Mouse (Mus musculus): Measurements from ENCODE around the gene Epm2aip1. TPM values are rescaled to one million over a fixed set of nuclear protein-coding genes. Genes with fewer than 3 reads are reported as not detected.

Epm2aip1 gene
- polyA plus RNA-seq, 1 experiment from 2014 or later, result 60.5 TPM

- peaks cover 30% of the 10 kb centered on the region for H3K4me1 ChIP-seq (ENCODE audit: control insufficient read depth, insufficient read depth, low read length)
- H3K9ac ChIP-seq (ENCODE audit: low read length), result no peak overlapping the region
- H3K36me3 ChIP-seq (ENCODE audit: control insufficient read depth, insufficient read depth, low read length), result peaks cover 35% of the 10 kb centered on the region
- peak overlapping the region; percentile 91 for H3K4me2 ChIP-seq (ENCODE audit: low read length)
- DNase-seq (ENCODE audit: low spot score) (no peak), ATAC-seq (no peak)
- H3K9me3 ChIP-seq (replicated peaks; ENCODE audit: control insufficient read depth, low read length), result no peaks in the 10 kb centered on the region
- no peaks in the 10 kb centered on the region for H3K27me3 ChIP-seq (replicated peaks; ENCODE audit: control insufficient read depth, insufficient read depth, low read length)
- no peak overlapping the region for H3K4me3 ChIP-seq (ENCODE audit: low read depth, low read length)
- no peak overlapping the region for H3K27ac ChIP-seq (ENCODE audit: low read depth, low read length)
- WGBS, result 91% methylated on average over 1 of the region's 1 CpGs
Measured at GRCm38 (mm10) chr9:111273958-111274357, 2.2 kb downstream of the Epm2aip1 start.

GRCm38 (mm10) chr9:111275156-111275555 is 3.4 kb downstream of the Epm2aip1 start:
- Histone ChIP-seq H3K27me3 (replicated peaks; ENCODE audit: control insufficient read depth, insufficient read depth, low read length) (no peaks in the 10 kb centered on the region), H3K4me3 (ENCODE audit: low read depth, low read length) (no peak overlapping the region), H3K9ac (ENCODE audit: low read length) (no peak overlapping the region), H3K27ac (ENCODE audit: low read depth, low read length) (no peak overlapping the region), H3K9me3 (replicated peaks; ENCODE audit: control insufficient read depth, low read length) (no peaks in the 10 kb centered on the region), H3K4me1 (ENCODE audit: control insufficient read depth, insufficient read depth, low read length) (peaks cover 30% of the 10 kb centered on the region), H3K4me2 (ENCODE audit: low read length) (peak overlapping the region; percentile 34), H3K36me3 (ENCODE audit: control insufficient read depth, insufficient read depth, low read length) (peaks cover 44% of the 10 kb centered on the region)
- ATAC-seq (no peak), DNase-seq (ENCODE audit: low spot score) (no peak)
- WGBS, result 63% methylated on average over 1 of the region's 1 CpGs

DNA sequence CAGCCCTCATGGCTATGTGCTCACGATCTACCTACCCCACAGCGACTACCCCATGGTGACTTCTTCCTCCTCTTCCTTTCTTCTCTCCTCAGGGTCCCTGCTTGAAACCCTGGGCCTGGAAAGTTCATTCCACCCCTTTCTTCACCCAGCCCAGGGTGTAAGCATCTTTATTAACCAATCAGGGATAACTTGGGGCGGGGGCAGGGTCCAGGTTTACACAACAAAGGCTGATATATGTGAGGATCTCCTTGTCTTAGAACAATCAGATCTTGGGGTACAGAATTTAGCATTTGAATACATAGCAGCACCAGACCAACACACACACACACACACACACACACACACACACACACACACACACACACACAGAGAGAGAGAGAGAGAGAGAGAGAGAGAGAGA is 13.3 kb downstream of the Epm2aip1 start:
- WGBS, result 35% methylated on average over 3 of the region's 3 CpGs
- H3K27ac ChIP-seq (ENCODE audit: low read depth, low read length), result no peak overlapping the region
- ATAC-seq (no peak), DNase-seq (ENCODE audit: low spot score) (no peak)
- H3K36me3 ChIP-seq (ENCODE audit: control insufficient read depth, insufficient read depth, low read length), result no peaks in the 10 kb centered on the region
- no peaks in the 10 kb centered on the region; the same call in 1 of the 2 replicates for H3K4me1 ChIP-seq (ENCODE audit: control insufficient read depth, insufficient read depth, low read length)
- no peak overlapping the region for H3K9ac ChIP-seq (ENCODE audit: low read length)
- H3K4me2 ChIP-seq (ENCODE audit: low read length), result no peak overlapping the region
- no peaks in the 10 kb centered on the region for H3K9me3 ChIP-seq (replicated peaks; ENCODE audit: control insufficient read depth, low read length)
- H3K27me3 ChIP-seq (replicated peaks; ENCODE audit: control insufficient read depth, insufficient read depth, low read length), result no peaks in the 10 kb centered on the region
- no peak overlapping the region for H3K4me3 ChIP-seq (ENCODE audit: low read depth, low read length)

DNA sequence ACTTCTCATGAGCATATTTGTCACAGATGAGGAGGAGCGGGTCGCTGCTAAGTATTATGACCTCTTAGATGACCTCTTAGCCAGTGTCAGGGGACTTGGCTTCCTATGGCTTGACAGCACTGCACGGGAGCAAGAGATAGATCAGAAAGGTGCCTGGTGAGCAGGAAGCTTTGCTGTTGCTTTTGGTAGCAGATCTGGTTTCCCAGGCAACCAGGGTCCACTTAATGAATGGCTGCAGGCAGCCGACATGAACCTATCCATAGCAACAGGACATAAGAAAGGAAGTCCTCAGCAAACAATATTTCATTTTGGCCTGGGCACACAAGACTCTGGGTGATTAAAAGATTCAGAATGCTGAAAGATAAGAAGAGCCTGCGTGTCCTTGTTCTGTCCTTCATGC is 13.9 kb downstream of the Epm2aip1 start:
- H3K4me3 ChIP-seq (ENCODE audit: low read depth, low read length), result no peak overlapping the region
- H3K4me1 ChIP-seq (ENCODE audit: control insufficient read depth, insufficient read depth, low read length), result no peaks in the 10 kb centered on the region; the same call in 1 of the 2 replicates
- no peaks in the 10 kb centered on the region for H3K9me3 ChIP-seq (replicated peaks; ENCODE audit: control insufficient read depth, low read length)
- peak; percentile 48; the same call in 1 of the 2 replicates for ATAC-seq
- WGBS, result 25% methylated on average over 5 of the region's 5 CpGs
- no peak overlapping the region for H3K4me2 ChIP-seq (ENCODE audit: low read length)
- no peaks in the 10 kb centered on the region for H3K27me3 ChIP-seq (replicated peaks; ENCODE audit: control insufficient read depth, insufficient read depth, low read length)
- H3K36me3 ChIP-seq (ENCODE audit: control insufficient read depth, insufficient read depth, low read length), result no peaks in the 10 kb centered on the region
- H3K9ac ChIP-seq (ENCODE audit: low read length), result no peak overlapping the region
- peak; percentile 65 for DNase-seq (ENCODE audit: low spot score)
- H3K27ac ChIP-seq (ENCODE audit: low read depth, low read length), result peak overlapping the region; percentile 29; the same call in 1 of the 2 replicates

DNA sequence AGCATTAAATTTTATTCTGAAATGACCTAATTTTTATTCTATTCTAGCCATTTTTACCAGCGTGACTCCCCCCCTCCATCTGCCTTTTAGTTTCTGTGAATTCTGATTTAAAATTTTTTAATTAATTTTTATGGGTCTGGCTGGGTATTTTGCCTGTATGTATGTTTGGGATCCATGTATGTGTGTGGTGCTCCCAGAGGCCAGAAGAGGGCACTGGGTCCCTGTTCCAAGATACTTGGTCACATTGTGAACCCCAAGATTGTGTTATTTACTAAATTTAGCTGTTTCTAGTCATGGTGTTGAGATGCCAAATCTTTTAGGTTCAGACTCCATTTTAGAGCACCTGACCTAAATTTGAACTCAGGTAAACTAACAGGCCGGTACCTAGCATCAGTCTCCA is 14.7 kb downstream of the Epm2aip1 start:
- H3K4me2 ChIP-seq (ENCODE audit: low read length), result no peak overlapping the region
- no peak overlapping the region for H3K27ac ChIP-seq (ENCODE audit: low read depth, low read length)
- ATAC-seq (no peak), DNase-seq (ENCODE audit: low spot score) (no peak)
- WGBS, result 76% methylated on average over 2 of the region's 2 CpGs
- H3K4me3 ChIP-seq (ENCODE audit: low read depth, low read length), result no peak overlapping the region
- no peak overlapping the region for H3K9ac ChIP-seq (ENCODE audit: low read length)
- no peaks in the 10 kb centered on the region for H3K9me3 ChIP-seq (replicated peaks; ENCODE audit: control insufficient read depth, low read length)
- H3K27me3 ChIP-seq (replicated peaks; ENCODE audit: control insufficient read depth, insufficient read depth, low read length), result no peaks in the 10 kb centered on the region
- no peaks in the 10 kb centered on the region; the same call in 1 of the 2 replicates for H3K4me1 ChIP-seq (ENCODE audit: control insufficient read depth, insufficient read depth, low read length)
- H3K36me3 ChIP-seq (ENCODE audit: control insufficient read depth, insufficient read depth, low read length), result no peaks in the 10 kb centered on the region

DNA sequence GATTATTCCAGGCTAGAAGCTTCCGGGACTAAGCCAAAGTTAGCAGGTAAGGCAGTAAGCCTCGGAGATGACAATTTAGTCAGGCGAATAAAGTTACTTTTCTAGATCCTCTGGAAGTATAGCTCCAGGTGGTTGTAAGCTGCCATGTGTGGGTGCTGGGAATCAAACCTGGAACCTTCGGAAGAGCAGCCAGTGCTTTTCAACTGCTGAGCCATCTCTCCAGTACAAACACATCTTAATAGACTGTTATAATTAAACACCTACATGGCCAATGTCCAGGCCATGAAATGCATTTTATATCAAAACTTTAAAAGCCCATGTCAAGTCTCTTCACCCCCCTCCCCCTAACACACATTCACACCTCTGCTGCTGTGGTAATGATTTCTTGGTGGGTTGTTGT is 16.2 kb downstream of the Epm2aip1 start:
- Histone ChIP-seq H3K36me3 (ENCODE audit: control insufficient read depth, insufficient read depth, low read length) (no peaks in the 10 kb centered on the region), H3K4me1 (ENCODE audit: control insufficient read depth, insufficient read depth, low read length) (no peaks in the 10 kb centered on the region; the same call in 1 of the 2 replicates), H3K9ac (ENCODE audit: low read length) (no peak overlapping the region), H3K4me3 (ENCODE audit: low read depth, low read length) (no peak overlapping the region), H3K9me3 (replicated peaks; ENCODE audit: control insufficient read depth, low read length) (no peaks in the 10 kb centered on the region), H3K27ac (ENCODE audit: low read depth, low read length) (no peak overlapping the region), H3K27me3 (replicated peaks; ENCODE audit: control insufficient read depth, insufficient read depth, low read length) (no peaks in the 10 kb centered on the region), H3K4me2 (ENCODE audit: low read length) (no peak overlapping the region)
- DNase-seq (ENCODE audit: low spot score), result no peak
- ATAC-seq, result no peak
- WGBS, result 91% methylated on average over 4 of the region's 4 CpGs

- Histone ChIP-seq H3K4me3 (ENCODE audit: low read depth, low read length) (no peak overlapping the region), H3K27ac (ENCODE audit: low read depth, low read length) (no peak overlapping the region), H3K9me3 (replicated peaks; ENCODE audit: control insufficient read depth, low read length) (no peaks in the 10 kb centered on the region), H3K36me3 (ENCODE audit: control insufficient read depth, insufficient read depth, low read length) (no peaks in the 10 kb centered on the region), H3K27me3 (replicated peaks; ENCODE audit: control insufficient read depth, insufficient read depth, low read length) (no peaks in the 10 kb centered on the region), H3K4me2 (ENCODE audit: low read length) (no peak overlapping the region), H3K4me1 (ENCODE audit: control insufficient read depth, insufficient read depth, low read length) (no peaks in the 10 kb centered on the region; the same call in 1 of the 2 replicates), H3K9ac (ENCODE audit: low read length) (no peak overlapping the region)
- 51% methylated on average over 9 of the region's 9 CpGs for WGBS
- DNase-seq (ENCODE audit: low spot score) (no peak), ATAC-seq (peak; percentile 10; the same call in 1 of the 2 replicates)
Measured at GRCm38 (mm10) chr9:111289294-111289831, 17.6 kb downstream of the Epm2aip1 start.

- Histone ChIP-seq H3K4me2 (ENCODE audit: low read length) (no peak overlapping the region), H3K27ac (ENCODE audit: low read depth, low read length) (no peak overlapping the region), H3K4me1 (ENCODE audit: control insufficient read depth, insufficient read depth, low read length) (no peaks in the 10 kb centered on the region; the same call in 1 of the 2 replicates), H3K27me3 (replicated peaks; ENCODE audit: control insufficient read depth, insufficient read depth, low read length) (no peaks in the 10 kb centered on the region), H3K9me3 (replicated peaks; ENCODE audit: control insufficient read depth, low read length) (no peaks in the 10 kb centered on the region), H3K36me3 (ENCODE audit: control insufficient read depth, insufficient read depth, low read length) (no peaks in the 10 kb centered on the region), H3K9ac (ENCODE audit: low read length) (no peak overlapping the region), H3K4me3 (ENCODE audit: low read depth, low read length) (no peak overlapping the region)
- ATAC-seq, result peak; percentile 56
- DNase-seq (ENCODE audit: low spot score), result peak; percentile 78
- 16% methylated on average over 21 of the region's 21 CpGs for WGBS
Measured at GRCm38 (mm10) chr9:111289832-111290339, 18.2 kb downstream of the Epm2aip1 start.

- no peak overlapping the region for H3K27ac ChIP-seq (ENCODE audit: low read depth, low read length)
- no peaks in the 10 kb centered on the region for H3K27me3 ChIP-seq (replicated peaks; ENCODE audit: control insufficient read depth, insufficient read depth, low read length)
- no peak for DNase-seq (ENCODE audit: low spot score)
- H3K9me3 ChIP-seq (replicated peaks; ENCODE audit: control insufficient read depth, low read length), result no peaks in the 10 kb centered on the region
- ATAC-seq, result no peak
- no peaks in the 10 kb centered on the region for H3K36me3 ChIP-seq (ENCODE audit: control insufficient read depth, insufficient read depth, low read length)
- H3K4me3 ChIP-seq (ENCODE audit: low read depth, low read length), result no peak overlapping the region
- 73% methylated on average over 11 of the region's 11 CpGs for WGBS
- H3K4me1 ChIP-seq (ENCODE audit: control insufficient read depth, insufficient read depth, low read length), result no peaks in the 10 kb centered on the region; the same call in 1 of the 2 replicates
- H3K4me2 ChIP-seq (ENCODE audit: low read length), result no peak overlapping the region
- no peak overlapping the region for H3K9ac ChIP-seq (ENCODE audit: low read length)
Measured at GRCm38 (mm10) chr9:111290539-111291100, 18.9 kb downstream of the Epm2aip1 start.

Measured in forebrain, embryonic 14.5 days (tissue).